Mouse (Mus musculus) small intestine, adult 2 months (tissue): ENCODE results near the gene Cwc27.

Experiments
- CTCF ChIP-seq: fragments of 200-500 bp; IDR thresholded peaks from 2 replicates; pipeline ENCODE4 v1.5.1; 2012; ENCODE audit warnings: low read depth, mild to moderate bottlenecking, control low read depth, inconsistent platforms, low read length, moderate library complexity, mixed read lengths; ENCODE audit not compliant: insufficient replicate concordance, insufficient read length; ENCODE audit errors: extremely low read depth
- POLR2A ChIP-seq: fragments of 200-500 bp; IDR thresholded peaks from 2 replicates; pipeline ENCODE4 v1.6.1; 2012; ENCODE audit warnings: low read depth, mild to moderate bottlenecking, control low read depth, inconsistent platforms, low read length, moderate library complexity

- TF ChIP-seq POLR2A = no peak
- no peak for TF ChIP-seq CTCF
Measured at GRCm38 (mm10) chr13:104684361-104685011, 132.5 kb downstream of the Cwc27 start.
